Mouse (Mus musculus) small intestine, adult 2 months (tissue): ENCODE results near the gene Taok3.

Experiments used
- CTCF ChIP-seq: fragments of 200-500 bp; IDR thresholded peaks from 2 replicates; pipeline ENCODE4 v1.5.1; 2012; ENCODE audit warnings: low read depth, mild to moderate bottlenecking, control low read depth, inconsistent platforms, low read length, moderate library complexity, mixed read lengths; ENCODE audit not compliant: insufficient replicate concordance, insufficient read length; ENCODE audit errors: extremely low read depth
- POLR2A ChIP-seq: fragments of 200-500 bp; IDR thresholded peaks from 2 replicates; pipeline ENCODE4 v1.6.1; 2012; ENCODE audit warnings: low read depth, mild to moderate bottlenecking, control low read depth, inconsistent platforms, low read length, moderate library complexity

- TF ChIP-seq CTCF: no peak
- no peak for TF ChIP-seq POLR2A
These were observed 14.2 kb upstream of the Taok3 start for GRCm38 (mm10) chr5:117105761-117106160.
